Mouse (Mus musculus): ENCODE data around the gene Stox2.

The Stox2 gene

GRCm38 (mm10) chr8:47351914-47352701 is 94.1 kb downstream of the Stox2 start:
- peak in 1 of 2 experiments; percentile 22 for DNase-seq

GRCm38 (mm10) chr8:47349082-47349481 is 97.1 kb downstream of the Stox2 start:
- no peak for DNase-seq

- no peak for DNase-seq
Observed at GRCm38 (mm10) chr8:47347809-47348208, 98.4 kb downstream of the Stox2 start.

DNA sequence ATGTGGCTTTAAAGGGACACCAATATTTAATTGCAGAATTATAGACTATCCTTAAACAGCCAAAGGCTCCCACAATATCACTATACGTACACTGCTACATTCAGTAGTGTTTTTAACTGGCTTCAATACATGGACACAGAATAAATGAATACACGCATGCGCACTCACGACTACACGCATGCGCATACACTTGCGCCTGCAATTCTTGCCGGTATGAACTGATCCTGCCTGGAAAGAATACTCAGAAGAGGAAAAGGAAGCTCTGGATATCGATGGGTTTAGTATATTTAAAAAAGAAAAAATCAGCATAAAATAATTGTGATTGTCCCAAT is 100.4 kb downstream of the Stox2 start:
- peak; percentile 29 to 33 for DNase-seq

DNA sequence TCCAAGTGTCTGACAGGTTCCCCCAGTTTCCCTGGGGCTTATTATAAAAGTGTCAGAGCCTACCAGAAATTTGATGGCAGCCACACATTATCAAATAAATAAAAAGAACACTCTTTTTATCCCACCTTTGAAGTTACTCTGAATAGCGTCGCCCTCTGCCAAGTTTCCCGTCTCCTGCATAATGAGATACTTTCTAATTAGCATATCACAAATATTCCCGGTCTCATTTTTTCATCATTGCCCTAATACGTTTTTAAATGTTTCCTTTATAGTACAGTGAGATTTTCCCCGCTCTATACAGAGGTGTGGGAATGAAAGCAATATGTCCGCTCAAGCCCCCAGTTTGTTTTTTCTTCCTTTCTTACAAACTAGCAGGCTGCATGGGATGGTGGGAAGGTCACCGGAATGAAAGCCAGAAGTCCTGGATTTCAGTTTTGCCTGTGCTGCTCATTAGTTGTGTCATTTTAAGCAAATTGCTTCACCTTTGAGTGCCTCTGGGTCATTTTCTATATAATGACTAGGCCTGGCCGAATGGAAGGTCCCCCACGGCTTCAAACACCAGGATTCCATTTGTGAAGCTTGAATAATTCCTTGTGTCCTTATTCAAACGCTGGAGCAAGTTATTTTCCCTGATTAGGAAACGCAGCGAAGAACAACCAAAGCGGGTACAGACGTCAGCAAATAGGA is 100.9 kb downstream of the Stox2 start:
- peak; percentile 20 to 26 for DNase-seq

GRCm38 (mm10) chr8:47341474-47341873 is 104.7 kb downstream of the Stox2 start:
- no peak for DNase-seq

GRCm38 (mm10) chr8:47338691-47339323 is 107.4 kb downstream of the Stox2 start:
- no peak for DNase-seq

DNA sequence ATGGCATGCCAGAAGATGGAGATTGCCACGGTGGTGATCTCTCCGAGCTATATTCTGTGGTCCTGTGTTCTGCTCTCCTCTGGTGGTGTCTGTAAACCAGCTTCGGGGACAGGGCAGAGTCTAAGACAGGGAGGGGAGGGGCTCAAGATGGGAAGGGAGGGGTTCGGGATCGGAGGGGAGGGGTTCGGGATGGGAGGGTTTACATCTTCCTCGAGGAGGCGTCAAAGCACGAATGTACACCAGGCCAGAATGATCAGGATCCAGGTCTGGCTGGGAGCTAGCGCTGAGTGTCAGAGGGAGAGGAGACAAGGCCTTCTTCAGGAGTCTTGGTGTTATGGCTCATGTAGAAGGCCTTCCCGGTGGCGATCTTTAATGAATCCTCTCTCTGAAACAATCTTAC is 109.7 kb downstream of the Stox2 start:
- DNase-seq: no peak

GRCm38 (mm10) chr8:47335940-47336339 is 110.2 kb downstream of the Stox2 start:
- no peak for DNase-seq

DNA sequence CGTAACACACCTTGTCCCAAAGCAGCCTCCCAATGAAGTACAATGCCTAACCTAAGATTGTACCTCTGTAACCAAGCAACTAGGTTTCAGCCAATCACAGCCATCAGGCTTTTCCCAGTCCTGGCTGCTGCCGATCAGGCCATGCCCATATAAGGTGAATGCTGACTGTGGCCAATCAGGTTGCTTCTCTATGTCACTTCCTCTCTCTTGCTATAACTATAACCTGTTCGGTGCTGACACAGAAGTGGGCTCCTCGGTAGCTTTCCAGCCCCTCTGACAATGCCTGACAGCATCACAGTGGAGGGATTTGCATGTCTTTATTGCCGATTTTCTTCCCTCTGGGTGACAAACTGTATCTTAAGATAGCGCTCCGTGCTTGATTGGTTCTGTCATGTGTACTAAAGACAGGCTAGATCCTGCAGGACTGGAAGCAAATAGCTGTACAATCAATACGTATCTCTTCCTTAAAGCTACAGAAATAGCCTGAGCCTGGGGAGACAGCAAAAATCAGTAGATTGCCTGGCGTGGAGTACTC is 111.9 kb downstream of the Stox2 start:
- peak; percentile 81 to 82 for DNase-seq

DNA sequence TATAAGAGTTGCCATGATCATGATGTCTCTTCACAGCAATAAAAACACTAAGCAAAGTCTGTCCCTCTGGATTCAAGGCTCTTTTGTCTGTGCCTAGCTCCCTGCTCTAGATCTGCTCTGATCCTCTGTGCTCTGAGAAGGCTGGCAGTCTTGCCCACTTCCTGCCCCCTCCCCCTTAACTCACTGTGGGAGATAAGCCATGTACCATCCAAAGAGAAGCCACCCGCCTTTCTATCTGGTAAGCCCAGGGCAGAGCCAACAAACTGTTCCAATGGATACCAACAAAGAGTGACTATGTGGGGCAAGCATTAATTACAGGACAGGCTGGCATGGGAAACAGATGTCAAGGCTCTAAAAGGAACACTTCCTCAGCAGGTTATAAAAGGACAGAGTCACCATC is 113.2 kb downstream of the Stox2 start:
- DNase-seq: peak; percentile 33 to 39

DNA sequence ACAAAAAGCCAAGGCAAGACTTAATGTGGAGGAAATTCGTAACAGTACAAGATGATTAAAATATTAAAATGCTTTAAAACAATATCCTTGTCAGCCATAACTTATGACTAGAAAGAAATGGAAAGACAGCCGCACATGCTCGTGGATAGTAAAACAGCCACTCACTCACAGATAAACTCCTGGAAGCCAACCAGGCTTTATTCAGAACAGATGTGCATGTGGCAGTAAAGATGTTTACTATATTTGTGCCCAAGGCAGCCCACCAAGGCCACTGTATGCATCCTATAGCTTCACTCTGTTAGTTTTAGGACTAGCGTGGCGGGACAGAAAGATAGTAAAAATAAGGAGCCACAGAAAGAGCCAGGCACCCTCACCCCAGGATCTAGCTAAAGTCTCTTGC is 115.2 kb downstream of the Stox2 start:
- DNase-seq: no peak

DNA sequence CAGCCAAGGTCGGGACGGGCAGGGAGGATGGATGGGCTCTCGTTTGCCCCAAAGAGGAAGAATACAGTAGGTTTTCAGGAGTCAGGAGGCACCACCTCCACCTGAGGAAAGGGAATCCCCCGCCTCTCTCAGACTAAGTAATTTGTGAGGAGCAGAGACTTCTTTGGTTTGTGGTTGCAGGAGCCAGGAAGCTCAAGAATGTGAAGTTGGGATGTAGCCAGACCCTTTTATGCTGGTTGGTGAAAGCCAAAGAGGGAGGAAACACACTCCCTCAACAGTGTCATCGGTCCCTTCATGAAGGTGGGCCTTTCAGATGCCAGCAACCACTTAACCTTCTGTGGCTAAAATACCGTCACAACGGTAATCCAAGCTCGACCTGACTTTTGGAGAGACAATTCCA is 119.8 kb downstream of the Stox2 start:
- no peak for DNase-seq

DNA sequence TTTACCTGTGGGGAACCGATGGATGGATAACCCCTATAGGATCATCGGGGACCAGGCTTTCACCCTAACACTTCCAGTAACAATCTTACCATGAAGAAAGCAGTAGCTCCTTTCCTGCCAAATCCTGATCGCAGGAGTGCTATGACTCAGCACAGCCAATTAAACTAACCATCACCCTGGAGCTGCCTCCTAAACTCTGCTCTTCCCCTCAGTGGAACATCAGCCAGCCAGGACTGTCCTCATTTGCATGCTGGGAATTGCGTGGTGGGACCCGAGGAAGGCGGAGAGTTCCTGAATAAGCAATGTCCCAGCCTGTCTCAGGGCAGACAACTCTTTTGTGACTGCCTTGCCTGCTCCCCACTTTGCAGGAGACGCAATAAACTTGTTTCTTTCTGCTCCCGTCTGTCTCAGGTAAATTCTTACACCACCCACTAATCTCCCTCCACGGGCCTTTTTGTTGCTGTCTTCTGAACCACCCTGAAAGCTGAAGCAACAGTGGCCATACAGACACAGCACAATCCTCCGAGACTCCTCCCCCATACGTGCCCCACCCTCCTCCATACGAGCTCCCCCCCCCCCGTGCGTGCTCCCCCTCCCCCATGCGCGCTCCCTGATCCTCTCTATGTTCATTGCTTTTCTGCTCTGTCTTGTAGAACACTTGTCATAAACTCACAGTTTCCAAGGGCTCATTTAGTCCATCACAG is 121.9 kb downstream of the Stox2 start:
- no peak for DNase-seq

- DNase-seq: peak; percentile 12 to 18
Observed at GRCm38 (mm10) chr8:47321282-47321681, 124.9 kb downstream of the Stox2 start.

DNA sequence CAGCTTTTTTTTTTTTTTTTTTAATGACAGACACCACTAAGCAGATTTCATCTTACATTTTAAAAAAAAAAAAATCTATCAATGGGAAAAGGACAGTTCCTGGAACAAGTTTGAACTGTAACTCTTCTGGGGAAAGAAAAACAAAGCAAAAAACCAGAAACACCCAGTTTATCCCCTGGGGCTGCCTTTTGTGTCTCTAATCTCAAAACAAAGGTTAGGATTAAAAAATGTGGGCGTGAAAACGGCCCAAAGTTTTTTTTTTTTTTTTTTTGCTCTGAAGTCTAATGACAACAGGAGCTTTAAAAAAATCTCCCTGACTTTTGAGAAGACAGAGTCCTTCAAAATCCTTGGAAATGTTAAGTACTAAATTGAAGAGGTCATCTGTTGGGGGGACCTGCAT is 125.5 kb downstream of the Stox2 start:
- no peak for DNase-seq

- no peak for DNase-seq
Observed at GRCm38 (mm10) chr8:47318468-47318867, 127.7 kb downstream of the Stox2 start.

DNA sequence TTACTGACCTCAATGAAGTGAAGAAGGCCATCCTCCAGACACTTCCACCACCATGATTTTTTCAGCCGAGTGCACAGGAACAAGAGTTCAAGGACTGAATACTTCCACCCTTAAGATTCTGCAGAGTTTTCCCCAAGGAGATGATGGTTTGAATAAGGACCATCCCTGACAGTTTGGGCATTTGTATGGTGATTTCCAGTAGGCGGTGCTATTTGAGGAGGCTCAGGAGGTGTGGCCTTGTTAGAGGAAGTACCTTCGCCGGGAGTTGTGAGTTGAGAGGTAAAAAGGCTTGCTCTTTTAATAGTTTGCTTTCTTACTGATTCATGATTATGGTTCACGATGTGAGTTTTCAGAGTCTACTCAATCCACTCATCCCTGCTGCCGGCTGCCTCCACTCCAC is 138.0 kb downstream of the Stox2 start:
- DNase-seq: no peak

GRCm38 (mm10) chr8:47306372-47306771 is 139.8 kb downstream of the Stox2 start:
- no peak for DNase-seq

DNA sequence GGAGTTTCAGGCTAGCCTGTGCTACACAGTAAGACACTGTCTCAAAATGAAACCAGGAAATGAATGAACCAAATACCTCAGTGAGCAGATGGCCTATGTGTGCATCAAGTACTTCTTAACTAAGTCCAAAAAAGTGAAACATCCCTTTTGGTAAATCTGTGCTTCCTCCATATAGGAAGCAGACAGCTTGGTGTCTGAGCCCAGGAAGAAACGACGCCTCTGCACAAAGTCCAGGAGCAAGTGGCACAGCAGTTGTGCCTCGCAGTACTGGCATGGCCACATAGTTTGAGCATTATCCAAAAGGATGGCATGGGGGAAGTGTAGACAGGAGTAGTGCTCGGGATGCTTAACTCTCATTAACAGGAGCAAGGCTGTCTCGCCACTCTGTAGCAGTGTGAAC is 140.3 kb downstream of the Stox2 start:
- DNase-seq: no peak

- no peak for DNase-seq
Observed at GRCm38 (mm10) chr8:47298460-47298859, 147.7 kb downstream of the Stox2 start.

- peak; percentile 58 to 70 for DNase-seq
Observed at GRCm38 (mm10) chr8:47289641-47290040, 156.5 kb downstream of the Stox2 start.
